Mouse (Mus musculus): ENCODE measurements around the gene Olfr1513. TPM values are rescaled to one million over a fixed set of nuclear protein-coding genes. Genes with fewer than 3 reads are reported as not detected.

Gene Olfr1513
- not detected for polyA plus RNA-seq (2017; shearing (Covaris generic))

GRCm38 (mm10) chr14:52356308-52356707 lies at the start of gene Olfr1513:
TSS of gene Olfr1513 (minus strand) at chr14:52356408.

GRCm38 (mm10) chr14:52397279-52397678 lies 41.1 kb upstream of the Olfr1513 start, which contains the start of gene Olfr1511:
TSS of gene Olfr1511 (minus strand) at chr14:52397379.

DNA sequence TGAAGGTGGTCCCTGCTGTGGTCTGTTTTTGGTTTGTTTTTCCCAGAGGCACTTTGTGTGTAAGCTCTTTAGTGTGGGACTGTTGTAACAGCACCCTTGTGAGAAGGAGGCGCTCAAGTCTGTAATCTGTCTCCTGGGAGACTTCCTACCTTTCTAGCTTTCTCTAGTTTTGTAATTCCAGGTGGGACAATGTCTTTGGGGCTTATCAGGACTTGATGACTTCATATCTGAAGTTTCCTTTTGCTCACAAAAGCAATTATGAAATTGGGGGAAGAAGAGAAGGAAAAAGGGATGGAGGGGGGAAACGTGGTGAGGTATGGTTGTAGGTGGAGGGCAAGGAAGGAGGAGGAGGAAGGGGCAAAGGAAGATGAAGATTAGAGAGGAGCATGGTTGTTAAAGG lies 22.9 kb upstream of the Olfr1513 start, which contains the start of gene Olfr1512:
Olfr1512 (minus strand) TSS at position 101 of the 400 bp plus-strand sequence.

DNA sequence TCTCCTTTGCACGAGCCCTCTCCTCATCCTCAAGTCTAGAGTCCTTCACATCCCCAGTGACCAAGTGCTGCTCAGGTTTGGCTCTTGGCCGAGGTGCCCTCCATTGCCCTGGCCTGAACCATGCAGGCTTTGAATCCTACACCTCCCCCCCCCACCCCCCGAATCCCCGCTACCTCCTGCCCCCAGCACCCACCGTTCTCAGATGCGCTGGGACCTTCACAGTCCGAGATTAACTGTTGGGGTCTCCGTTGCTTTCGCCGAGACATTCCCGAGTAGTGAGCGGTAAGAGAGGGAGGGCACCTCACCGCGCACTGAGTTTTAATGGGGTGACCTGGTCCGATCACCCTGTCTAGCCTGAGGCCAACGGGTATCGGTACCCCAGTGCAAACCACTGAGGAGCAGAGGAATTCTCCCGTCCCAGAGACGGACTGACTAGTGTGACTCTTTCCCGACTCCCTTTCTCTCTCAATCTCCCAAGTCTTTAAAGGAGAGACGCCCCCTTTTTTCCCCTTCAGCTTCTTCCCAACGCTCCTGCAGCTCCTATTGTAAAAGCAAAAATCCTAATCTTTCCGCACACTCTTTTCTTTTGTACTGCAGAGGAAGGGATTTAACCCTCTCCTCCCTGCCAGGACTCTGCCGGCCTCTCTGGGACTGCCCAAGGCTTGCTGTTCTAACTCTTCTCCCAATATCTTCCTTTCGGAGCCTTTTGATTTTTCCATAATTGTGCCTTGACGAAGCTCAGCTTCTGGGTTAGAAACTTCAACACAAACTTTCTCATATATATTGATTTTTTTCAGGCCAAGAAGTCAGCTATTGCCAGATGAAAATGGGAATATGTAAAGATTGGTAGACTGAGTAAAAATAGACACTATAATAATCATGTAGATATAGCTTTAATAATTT lies 28.0 kb downstream of the Olfr1513 start, which contains the start of gene Sall2:
Sall2 (minus strand) TSS at position 853 of the 903 bp plus-strand sequence.

GRCm38 (mm10) chr14:52304644-52305271 lies 51.5 kb downstream of the Olfr1513 start, which contains the start of gene Mettl3:
TSS of gene Mettl3 (minus strand) at chr14:52305128.

Other genes with a start within 250 kb of the Olfr1513 start
- gene Rpgrip1, start 245.7 kb downstream of the Olfr1513 start, polyA plus RNA-seq (2017; shearing (Covaris generic)): 4.7 TPM
- 35.8 TPM for gene Supt16, start 159.0 kb downstream of the Olfr1513 start, polyA plus RNA-seq (2017; shearing (Covaris generic))
- 47.8 TPM for gene Chd8, start 98.6 kb downstream of the Olfr1513 start, polyA plus RNA-seq (2017; shearing (Covaris generic))
- 116 TPM for gene Tox4, start 77.3 kb downstream of the Olfr1513 start, polyA plus RNA-seq (2017; shearing (Covaris generic))
- gene Rab2b, start 76.9 kb downstream of the Olfr1513 start, polyA plus RNA-seq (2017; shearing (Covaris generic)): 25.7 TPM
- 76.7 TPM for gene Mettl3, start 51.3 kb downstream of the Olfr1513 start, polyA plus RNA-seq (2017; shearing (Covaris generic))
- gene Sall2, start 27.6 kb downstream of the Olfr1513 start, polyA plus RNA-seq (2017; shearing (Covaris generic)): 3.3 TPM
- not detected for gene Olfr1512, start 22.8 kb upstream of the Olfr1513 start, polyA plus RNA-seq (2017; shearing (Covaris generic))
- gene Olfr1511, start 41.0 kb upstream of the Olfr1513 start, polyA plus RNA-seq (2017; shearing (Covaris generic)): not detected
- not detected for gene Olfr1510, start 58.0 kb upstream of the Olfr1513 start, polyA plus RNA-seq (2017; shearing (Covaris generic))
- not detected for gene Olfr1509, start 86.6 kb upstream of the Olfr1513 start, polyA plus RNA-seq (2017; shearing (Covaris generic))
- not detected for gene Olfr1508, start 111.1 kb upstream of the Olfr1513 start, polyA plus RNA-seq (2017; shearing (Covaris generic))
- gene Olfr1507, start 139.3 kb upstream of the Olfr1513 start, polyA plus RNA-seq (2017; shearing (Covaris generic)): not detected